Mouse (Mus musculus) spleen, postnatal 4 days (tissue): Measurements from ENCODE around the gene Sema4d.

Experiments
- DNase-seq, 2 experiments: peaks; one replicate each; pipeline ENCODE4 v3.0.0; 2022; ENCODE audit warnings: low spot score in 2 of 2

Gene Sema4d

GRCm38 (mm10) chr13:51753802-51754444 is 39.6 kb downstream of the Sema4d start:
- peak in 1 of 2 experiments; percentile 51 for DNase-seq

DNA sequence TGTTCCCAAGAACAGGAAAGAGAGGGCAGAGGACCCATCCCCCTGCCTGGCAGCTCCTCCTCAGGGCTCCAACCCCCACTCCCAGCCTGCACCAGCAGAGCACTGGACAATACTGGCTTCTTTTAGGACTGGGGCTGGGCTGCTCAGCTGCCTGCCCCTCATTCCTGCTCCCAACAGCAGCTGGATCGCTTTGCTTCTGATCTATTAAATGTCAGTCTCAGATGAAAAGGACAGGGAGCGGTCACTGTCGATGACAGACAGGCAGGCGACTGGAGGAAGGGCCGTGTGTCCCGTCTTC is 40.4 kb downstream of the Sema4d start:
- DNase-seq = no peak

GRCm38 (mm10) chr13:51752346-51753167 is 41.0 kb downstream of the Sema4d start:
- no peak for DNase-seq

DNA sequence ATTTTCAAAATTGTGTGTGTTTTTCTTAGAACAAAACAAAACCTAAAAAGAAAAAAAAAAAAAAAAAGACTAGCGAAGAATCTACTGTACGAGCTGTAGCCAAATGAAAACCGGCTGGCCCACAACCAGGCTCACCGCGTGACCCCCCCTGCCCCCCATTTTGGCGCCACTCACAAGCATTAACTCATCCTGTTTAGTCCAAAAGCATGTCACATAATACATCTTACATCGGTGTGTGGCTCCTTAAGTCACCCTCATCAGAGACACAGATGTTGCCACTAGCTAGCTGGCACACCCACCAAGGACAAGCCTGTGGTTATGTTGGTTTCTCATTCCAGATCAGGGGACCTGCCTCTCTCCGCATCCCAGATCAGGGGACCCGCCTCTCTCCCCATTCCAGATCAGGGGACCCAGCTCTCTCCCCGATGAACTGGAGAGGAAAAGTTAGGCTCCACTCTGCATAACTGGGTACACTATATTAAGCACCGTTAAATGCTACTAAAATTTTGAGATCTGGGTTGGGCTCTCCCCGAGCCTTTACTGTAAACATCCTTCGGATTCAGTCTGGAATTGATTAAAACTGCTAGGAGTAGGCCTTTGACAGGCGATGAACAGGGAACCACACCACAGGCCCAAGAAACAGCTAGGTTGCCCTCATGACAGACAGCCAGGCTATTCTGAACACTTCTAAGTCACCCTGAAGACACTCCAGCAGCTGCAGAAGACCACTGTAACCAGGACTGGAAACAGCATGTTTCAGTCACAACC is 43.8 kb downstream of the Sema4d start:
- DNase-seq = no peak

- peak; percentile 85 to 87 for DNase-seq
Measured at GRCm38 (mm10) chr13:51748009-51748552, 45.5 kb downstream of the Sema4d start.

DNA sequence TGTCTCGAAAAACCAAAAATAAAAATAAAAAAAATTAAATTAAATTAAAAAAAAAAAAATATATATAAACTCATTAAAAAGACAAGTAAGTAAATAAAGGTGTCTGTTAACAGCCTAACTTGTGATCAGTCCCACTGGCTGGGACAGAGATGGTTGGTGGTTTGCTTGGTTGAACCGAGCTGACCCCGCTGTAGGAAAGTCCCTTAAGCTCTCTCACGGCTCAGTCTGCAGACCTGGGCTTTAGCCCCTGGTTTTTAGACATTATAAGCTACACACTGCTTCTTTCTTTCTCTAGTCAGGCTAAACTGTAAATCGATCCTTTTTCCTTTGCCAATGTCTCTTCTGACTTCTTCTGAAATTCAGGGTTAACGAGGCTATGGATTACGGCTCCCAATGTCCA is 46.5 kb downstream of the Sema4d start:
- DNase-seq = no peak

DNA sequence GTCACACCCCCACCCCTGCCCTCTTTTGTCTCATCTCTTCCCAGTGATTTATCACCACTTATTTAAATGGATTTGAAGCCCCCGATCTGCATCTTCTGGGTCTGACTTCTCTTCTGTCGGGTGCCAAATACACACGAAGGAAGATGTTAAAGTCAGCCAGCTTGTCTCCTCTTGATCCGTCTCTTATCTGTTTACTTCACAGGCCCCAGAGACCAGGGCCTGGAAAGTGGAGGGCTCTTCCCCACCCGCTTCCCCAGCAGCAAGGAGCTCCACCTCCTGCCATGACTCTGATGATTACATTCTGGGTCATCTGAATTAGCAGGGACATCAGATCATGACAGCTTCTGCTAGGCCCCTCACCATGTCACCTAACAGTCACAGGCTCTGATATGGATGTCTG is 47.7 kb downstream of the Sema4d start:
- DNase-seq = no peak

- no peak for DNase-seq
Measured at GRCm38 (mm10) chr13:51743855-51744254, 49.7 kb downstream of the Sema4d start.

- no peak for DNase-seq
Measured at GRCm38 (mm10) chr13:51742551-51743052, 50.9 kb downstream of the Sema4d start.

DNA sequence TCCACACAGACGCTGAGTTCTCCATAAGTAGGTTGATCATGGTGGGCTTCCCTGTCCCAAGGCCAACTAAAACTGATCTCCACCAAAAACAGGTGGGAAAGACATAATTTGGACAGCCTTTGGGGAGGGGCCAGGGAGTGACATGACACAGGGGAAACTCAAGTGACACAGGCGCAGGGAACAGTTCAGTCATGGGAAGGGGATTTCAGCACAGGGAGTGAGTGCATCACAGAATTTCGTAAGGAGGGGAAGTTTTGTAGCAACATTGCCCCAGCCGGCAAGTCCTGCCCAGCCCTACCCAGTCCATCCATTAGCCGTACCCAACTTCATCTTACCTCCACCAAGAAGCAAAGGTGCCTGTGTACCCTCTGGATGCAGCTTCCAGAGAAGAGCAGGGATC is 52.8 kb downstream of the Sema4d start:
- no peak for DNase-seq

GRCm38 (mm10) chr13:51739713-51740112 is 53.8 kb downstream of the Sema4d start:
- DNase-seq = no peak

DNA sequence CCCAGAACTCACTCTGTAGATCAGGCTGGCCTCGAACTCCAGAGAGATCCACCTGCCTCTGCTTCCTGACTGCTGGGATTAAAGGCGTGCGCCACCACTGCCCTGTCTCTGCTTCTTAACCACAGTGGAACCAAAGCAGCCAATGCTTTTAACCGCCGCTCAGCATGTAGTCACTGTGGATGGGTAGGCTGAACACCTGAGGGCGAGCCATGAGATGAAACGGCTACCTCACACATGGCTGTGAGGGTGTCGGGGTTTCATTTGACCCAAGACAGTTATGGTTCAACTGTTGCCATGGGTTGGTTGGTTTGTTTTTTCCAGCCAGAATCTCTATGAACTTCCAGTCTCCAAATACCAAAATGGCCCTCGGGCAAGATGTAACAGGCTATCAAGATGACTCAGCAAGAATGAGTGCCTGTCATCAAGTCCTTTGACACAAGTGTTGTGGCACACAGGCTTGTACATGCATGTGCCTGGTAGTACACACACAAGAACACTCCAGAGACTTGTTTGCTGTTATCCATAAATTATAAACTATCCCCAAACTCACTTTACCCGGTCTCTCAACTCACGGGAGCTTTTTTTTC is 54.9 kb downstream of the Sema4d start:
- DNase-seq = no peak

DNA sequence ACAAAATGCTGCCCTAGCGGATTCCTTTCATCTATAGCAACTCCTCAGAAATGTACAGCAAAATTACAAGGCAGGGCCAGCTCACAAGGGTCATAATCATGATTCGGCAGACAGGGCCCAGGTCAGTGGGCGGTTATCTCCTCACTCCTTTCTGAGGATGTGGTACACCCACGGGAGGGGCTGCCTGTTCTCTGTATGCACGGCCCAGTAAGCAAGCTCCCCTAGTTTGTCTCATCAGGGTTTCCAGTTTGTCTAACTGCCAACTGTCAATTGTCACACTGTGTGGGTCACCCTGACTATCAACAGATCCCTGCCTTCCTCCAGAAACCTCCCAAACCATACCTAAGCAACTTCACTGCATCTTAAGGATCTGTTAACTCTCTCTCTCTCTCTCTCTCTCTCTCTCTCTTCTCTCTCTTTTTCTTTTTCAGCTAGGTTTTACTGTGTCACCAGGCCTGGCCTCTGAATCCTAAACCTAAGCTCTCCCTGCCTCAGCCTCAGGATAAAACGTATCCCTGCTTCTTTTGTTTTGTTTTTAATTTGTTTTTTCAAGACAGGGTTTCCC is 55.5 kb downstream of the Sema4d start:
- DNase-seq = peak; percentile 70 to 73

DNA sequence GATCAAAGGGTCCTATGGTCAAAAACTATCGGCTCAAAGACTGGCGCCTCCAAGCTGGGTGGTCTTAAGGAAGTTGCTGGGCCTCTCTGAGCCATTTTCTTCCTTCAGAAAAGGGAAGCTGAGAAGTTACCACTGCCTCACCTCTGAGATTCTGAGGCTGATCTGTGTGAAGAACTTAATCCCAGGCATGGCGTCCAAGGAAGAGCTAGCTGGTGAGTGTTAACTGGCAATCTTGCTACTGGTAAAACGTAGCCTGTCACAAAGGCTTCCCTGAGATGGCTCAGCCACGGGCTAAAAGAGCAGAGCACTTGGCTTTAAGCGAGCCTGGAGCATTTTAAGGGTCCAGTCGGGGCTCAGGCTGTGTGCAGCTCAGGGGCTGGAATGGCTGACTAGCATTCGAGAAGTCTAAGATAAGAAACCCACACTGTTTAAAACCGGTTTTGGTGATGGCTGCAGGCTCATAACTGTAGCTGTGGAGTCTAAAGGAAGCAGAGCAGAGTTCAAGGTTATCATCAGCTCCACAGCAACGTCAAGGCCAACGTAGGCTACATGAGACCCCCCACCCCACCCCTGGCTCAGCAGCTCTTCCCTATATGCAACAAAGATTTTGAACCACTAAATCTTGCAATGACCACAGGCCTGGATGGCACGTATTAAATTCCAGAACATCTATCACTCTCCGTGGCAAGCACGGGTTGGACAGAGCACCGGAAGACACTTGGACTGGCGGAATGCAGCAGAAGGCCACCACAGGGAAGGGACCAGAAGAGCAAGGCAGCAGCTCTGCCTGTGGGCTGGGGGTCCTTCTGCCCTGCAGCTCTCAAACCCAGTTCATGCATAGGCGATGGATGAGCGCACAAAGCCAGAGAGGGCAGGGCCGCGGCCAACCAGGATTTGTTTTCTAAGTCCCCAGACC is 56.3 kb downstream of the Sema4d start:
- no peak for DNase-seq

GRCm38 (mm10) chr13:51736007-51736911 is 57.3 kb downstream of the Sema4d start:
- DNase-seq = peak in 1 of 2 experiments; percentile 71

- peak; percentile 59 to 76 for DNase-seq
Measured at GRCm38 (mm10) chr13:51734556-51734955, 59.0 kb downstream of the Sema4d start.

GRCm38 (mm10) chr13:51732097-51732664 is 61.4 kb downstream of the Sema4d start:
- no peak for DNase-seq

GRCm38 (mm10) chr13:51731474-51731873 is 62.1 kb downstream of the Sema4d start:
- DNase-seq = no peak

GRCm38 (mm10) chr13:51729887-51730361 is 63.6 kb downstream of the Sema4d start:
- peak in 1 of 2 experiments; percentile 65 for DNase-seq
